Mouse (Mus musculus): ENCODE measurements around the gene Tex14.

GRCm38 (mm10) chr11:87357317-87358300 is 47.3 kb upstream of the Tex14 start:
- no peak for TF ChIP-seq POLR2A (IDR thresholded peaks at IDR 0.05; ENCODE audit: borderline replicate concordance, insufficient read depth, low read length)
- TF ChIP-seq CTCF (IDR thresholded peaks at IDR 0.05; ENCODE audit: borderline replicate concordance, insufficient read depth, low read depth, low read length) = no peak
